Mouse (Mus musculus): ENCODE measurements at regions not wholly inside any gene's neighbourhood (a gene's known extent, or its start where the extent isn't known, plus 50 kb on each side); places are given as distances from the start of the nearest gene placed in this dataset.

DNA sequence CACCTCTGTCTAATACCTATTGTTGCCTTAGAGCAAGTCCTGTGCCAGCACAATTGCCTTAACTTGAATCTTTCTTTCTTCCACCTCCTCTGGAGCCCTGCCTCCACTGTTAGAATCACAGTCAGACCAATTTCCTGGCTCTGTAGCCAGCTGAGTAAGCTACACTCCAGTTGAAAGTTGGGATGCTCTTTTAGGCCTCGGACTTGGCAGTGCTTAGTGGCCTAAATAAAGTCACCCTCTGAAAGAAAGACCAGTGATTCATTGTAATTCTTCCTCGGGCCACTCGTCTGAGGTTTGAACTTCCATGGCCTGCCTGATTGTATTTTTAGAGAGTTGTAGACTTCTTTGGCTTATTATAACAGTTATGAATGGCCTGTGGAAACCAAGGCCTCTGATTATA is 1376.9 kb downstream of the Gsdmc2 start:
- no peak for ATAC-seq (replicated peaks; ENCODE audit: low read depth, poor library complexity, severe bottlenecking)

- no peak for ATAC-seq (replicated peaks; ENCODE audit: low read depth, poor library complexity, severe bottlenecking)
Observed at GRCm38 (mm10) chr15:62466856-62467255, 1378.1 kb downstream of the Gsdmc2 start.

DNA sequence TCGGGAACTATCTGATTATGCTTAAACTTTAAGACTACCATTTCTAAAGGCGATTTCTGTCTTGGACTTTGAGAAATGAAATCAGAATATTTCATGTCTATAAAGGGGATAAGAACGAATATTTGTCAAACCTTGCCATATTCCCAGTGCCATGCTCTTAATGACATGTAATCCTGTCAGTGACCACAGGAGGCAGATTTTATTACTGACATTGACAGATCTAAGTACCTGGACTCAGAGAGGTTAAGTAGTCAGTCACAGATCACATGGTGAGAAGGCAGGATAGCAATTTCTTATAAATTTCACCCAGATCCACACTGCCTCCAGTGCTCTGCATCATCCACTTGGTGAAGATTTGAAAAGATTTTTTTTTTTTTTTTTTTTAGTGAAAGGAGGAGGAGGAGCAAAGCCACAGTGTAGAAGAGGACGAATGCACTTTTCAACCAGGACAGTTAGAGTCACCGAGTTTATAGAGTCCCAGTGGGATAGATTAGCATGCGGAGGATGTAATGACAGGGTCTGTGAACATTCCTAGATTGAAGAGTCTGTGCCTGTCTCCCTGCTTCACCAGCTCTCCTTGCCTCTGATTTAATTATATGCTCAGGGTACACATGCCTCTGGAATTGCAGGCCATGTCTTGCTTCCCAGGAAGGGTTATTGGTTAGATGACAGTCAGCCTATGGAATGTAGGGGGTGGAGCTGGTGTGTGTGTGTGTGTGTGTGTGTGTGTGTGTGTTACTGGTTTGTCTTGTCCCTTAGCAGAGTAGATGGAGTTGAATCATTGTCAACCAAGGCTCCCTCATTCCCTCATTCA is 1379.7 kb downstream of the Gsdmc2 start:
- no peak for ATAC-seq (replicated peaks; ENCODE audit: low read depth, poor library complexity, severe bottlenecking)

DNA sequence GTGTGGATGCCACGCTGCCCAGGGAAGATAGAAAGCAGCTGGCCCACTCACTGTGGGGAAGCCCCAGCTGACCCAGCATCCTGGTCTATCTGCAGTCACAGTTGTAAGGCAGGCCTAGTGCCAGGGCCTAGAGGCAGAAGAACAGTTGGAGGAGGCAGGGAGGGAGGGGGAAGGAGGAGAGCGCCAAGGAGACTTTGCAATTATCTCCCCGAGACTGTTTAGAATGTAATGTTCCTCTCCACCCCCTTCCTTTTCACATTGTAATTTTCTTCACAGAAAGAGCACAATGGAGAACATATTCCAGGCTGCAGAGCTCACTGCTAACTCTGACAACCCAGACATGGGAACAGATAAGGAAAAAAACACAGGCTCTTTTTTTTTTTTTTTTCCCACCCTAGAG is 1382.3 kb downstream of the Gsdmc2 start:
- ATAC-seq (replicated peaks; ENCODE audit: low read depth, poor library complexity, severe bottlenecking), result no peak

DNA sequence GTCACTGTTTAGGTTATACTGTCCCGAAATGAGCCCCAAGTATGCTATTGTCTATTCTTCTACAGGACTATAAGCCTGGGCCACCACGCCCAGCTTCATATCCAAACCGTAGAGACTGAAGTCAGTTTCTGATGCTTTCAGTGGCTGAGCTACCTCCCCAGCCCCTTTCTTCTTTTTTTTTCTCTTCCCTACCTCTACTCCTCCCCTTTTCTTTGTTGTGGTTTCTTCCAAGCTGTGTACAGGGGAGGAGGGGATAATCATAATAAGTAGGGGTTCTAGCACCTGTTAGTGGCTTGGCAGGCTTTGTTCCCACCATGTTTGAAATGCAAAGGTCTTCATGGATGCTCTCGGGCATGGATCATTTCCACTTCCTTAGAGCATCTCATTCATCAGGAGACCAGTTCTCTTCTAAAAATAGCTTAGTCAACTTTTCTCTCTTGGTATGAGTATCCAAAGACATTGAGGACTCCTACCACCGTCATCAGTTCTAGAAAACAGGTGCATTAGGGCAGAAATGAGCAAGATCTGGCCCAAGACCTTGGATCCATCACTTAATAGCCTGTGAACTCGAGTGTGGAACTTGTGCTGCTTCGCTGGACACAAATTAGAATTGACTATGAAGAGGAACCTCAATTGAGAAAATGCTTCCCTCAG is 1383.5 kb downstream of the Gsdmc2 start:
- ATAC-seq (replicated peaks; ENCODE audit: low read depth, poor library complexity, severe bottlenecking), result no peak

- ATAC-seq (replicated peaks; ENCODE audit: low read depth, poor library complexity, severe bottlenecking), result no peak
Observed at GRCm38 (mm10) chr15:62460724-62461123, 1384.3 kb downstream of the Gsdmc2 start.

- no peak for ATAC-seq (replicated peaks; ENCODE audit: low read depth, poor library complexity, severe bottlenecking)
Observed at GRCm38 (mm10) chr15:62460026-62460607, 1384.9 kb downstream of the Gsdmc2 start.

DNA sequence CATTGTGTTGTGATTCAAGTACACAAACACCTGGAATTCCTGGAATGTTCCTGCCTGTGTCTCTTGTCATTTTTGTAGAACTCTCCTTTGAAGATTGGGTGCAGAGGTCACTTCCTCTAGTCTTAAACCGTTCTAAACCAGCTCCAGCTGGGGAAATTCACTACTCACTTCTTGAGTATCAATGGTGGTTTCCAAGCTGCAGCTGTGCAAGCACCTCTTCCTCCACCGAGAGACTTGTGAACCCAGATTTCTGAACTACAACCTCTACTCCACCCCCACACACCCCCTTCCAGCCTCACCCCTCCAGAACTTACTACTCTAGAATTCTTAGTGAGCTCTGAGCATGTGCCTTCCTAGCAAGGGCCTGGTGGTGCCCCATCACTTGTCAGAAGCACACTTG is 1387.0 kb downstream of the Gsdmc2 start:
- no peak for ATAC-seq (replicated peaks; ENCODE audit: low read depth, poor library complexity, severe bottlenecking)

- ATAC-seq (replicated peaks; ENCODE audit: low read depth, poor library complexity, severe bottlenecking), result no peak
Observed at GRCm38 (mm10) chr15:62457051-62457664, 1387.8 kb downstream of the Gsdmc2 start.

- no peak for ATAC-seq (replicated peaks; ENCODE audit: low read depth, poor library complexity, severe bottlenecking)
Observed at GRCm38 (mm10) chr15:62456020-62456419, 1389.0 kb downstream of the Gsdmc2 start.

DNA sequence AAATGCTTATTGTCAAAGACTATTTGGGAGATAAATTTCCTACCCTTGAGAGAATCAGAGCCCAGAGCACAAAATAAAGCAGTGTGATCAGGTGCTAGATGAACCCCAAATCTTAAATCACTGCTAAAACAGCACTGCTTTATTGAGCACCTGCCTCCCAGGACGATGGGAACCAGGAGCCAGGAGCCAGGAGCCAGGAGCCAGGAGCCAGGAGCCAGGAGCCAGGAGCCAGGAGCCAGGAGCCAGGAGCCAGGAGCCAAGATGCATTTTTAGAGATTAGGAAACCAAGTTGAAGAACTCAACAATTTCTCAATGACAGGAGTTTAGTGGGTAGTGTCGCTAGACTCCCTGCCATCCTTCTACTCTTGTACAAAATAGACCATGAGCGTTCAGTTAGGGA is 1396.9 kb downstream of the Gsdmc2 start:
- ATAC-seq (replicated peaks; ENCODE audit: low read depth, poor library complexity, severe bottlenecking), result no peak

GRCm38 (mm10) chr15:62439211-62439610 is 1405.8 kb downstream of the Gsdmc2 start:
- no peak for ATAC-seq (replicated peaks; ENCODE audit: low read depth, poor library complexity, severe bottlenecking)

DNA sequence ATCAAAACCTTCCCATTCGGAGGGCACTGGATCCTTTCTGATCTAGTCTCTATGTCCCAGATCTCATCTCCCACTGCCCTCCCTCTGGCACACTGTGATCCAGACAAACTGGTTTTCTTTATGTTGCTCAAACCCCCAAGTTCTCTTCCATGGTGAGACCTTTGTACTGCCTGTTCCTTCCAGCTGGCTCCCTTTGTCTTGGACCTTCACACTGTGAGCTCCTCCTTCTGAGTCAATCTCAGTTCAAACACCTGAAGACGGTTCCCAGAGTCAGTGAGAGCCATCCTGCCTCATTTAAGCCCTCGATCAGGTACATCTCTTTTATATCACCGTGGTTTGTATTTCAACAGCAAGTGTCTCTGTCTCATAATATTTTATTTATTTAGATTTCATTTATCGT is 1408.3 kb downstream of the Gsdmc2 start:
- ATAC-seq (replicated peaks; ENCODE audit: low read depth, poor library complexity, severe bottlenecking), result no peak

DNA sequence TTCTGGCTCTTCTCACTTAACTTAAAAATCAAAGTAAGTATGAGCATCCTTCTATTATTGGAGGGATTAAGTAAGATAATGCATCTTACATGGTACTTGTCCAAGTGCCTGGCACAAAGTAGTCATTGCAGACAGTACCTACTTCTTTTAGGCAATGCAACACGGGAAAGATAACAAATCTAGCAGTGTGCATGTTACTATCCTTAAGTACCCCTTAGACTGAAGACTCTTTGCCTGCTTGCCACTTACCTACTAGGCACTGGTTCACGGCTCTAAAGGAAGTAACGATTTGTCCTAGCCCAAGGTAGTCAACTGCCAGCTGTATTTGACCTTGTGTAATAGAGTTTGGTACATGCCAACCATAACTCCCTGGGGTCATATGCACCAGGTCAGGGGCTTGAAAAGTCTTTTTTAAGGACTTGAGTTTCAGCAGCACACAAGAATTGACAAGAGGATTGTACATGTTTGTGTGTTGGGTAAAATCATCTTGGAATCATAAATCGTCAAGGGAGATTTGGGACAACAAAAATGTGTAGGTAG is 1409.8 kb downstream of the Gsdmc2 start:
- ATAC-seq (replicated peaks; ENCODE audit: low read depth, poor library complexity, severe bottlenecking), result no peak

DNA sequence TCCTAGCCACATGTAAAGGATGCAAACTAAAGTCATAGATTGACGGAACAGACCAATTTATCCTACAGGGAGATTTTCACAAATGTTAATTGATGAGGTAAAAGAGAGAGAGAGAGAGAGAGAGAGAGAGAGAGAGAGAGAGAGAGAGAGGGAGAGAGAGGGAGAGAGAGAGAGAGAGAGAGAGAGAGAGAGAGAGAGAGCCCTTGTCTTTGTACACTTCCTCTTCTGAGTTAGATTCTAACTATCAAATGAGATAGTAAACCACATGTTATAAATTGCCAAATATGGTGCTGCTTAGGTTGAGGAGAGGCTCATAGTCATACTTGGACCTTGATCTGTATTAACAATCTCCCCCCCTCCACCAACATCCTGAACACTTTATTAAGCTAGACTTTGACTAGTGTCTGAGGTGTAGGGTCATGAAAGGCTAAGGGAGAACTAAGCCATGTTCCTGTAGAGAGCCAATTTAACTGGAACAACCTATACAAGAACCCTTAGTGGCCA is 1412.2 kb downstream of the Gsdmc2 start:
- ATAC-seq (replicated peaks; ENCODE audit: low read depth, poor library complexity, severe bottlenecking), result no peak

GRCm38 (mm10) chr15:62431150-62431678 is 1413.8 kb downstream of the Gsdmc2 start:
- no peak for ATAC-seq (replicated peaks; ENCODE audit: low read depth, poor library complexity, severe bottlenecking)

DNA sequence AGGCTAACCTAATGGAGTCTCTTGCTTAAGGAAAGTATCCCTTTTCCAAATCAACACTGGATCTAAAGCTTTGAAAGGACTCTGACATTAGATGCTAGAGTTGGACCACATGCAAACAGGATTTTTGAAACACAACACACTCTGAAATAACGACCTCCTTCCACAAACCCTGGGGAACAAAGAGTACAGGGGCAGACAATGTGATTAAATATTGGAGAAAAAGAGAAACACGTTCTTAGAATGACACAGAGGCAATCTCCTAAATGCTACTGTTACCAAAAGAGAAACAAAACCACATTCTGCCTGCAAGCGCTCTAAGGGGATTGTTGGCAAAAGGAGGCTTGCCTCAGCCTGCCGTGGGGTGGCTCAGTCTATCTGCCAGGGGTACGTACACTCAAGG is 1422.0 kb downstream of the Gsdmc2 start:
- ATAC-seq (replicated peaks; ENCODE audit: low read depth, poor library complexity, severe bottlenecking), result no peak

- ATAC-seq (replicated peaks; ENCODE audit: low read depth, poor library complexity, severe bottlenecking), result no peak
Observed at GRCm38 (mm10) chr15:62421073-62421851, 1423.7 kb downstream of the Gsdmc2 start.

GRCm38 (mm10) chr15:62416691-62417090 is 1428.3 kb downstream of the Gsdmc2 start:
- no peak for ATAC-seq (replicated peaks; ENCODE audit: low read depth, poor library complexity, severe bottlenecking)
